Comparison of ENCODE assay signal across 18 mouse cellular contexts in the genomic region with DNA sequence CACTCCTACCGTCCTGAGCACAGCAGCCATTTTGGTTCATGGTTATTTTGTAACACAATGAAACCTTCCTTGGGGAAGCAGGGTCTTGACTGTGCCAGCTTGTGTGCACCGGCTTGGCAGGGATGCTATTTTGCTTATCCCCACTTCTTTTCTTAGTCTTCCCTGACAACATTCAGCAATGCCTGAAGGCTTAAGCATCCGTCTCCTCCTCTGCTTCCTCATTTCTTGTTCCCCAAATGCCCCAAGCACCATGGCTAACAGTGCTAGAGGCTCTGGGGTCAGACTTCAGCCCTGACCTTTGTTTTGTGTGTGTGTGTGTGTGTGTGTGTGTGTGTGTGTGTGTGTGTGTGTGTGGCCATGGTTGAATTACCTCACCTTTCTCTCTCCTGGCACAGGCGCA. TPM values are rescaled to one million over a fixed set of nuclear protein-coding genes. Genes with fewer than 3 reads are reported as not detected.
DNase-seq lines count a peak whose midpoint lies in the region; ATAC-seq lines count a peak whose summit lies in the region.
"Had no signal": no experiment of that assay in that cellular context is flagged by ENCODE, and none has a peak within 500 bp of the region (broad histone marks: within the 10 kb centered on the region; RNA-seq: fewer than 3 reads in every experiment).

No protein-coding gene starts in this region.

- no peaks in the 10 kb centered on the region for H3K36me3 ChIP-seq in hindbrain, embryonic 11.5 days (ENCODE audit: control insufficient read depth, insufficient read depth, low read length)
- H3K36me3 ChIP-seq in midbrain, embryonic 15.5 days (replicated peaks): no peaks in the 10 kb centered on the region
- H3K36me3 ChIP-seq: embryonic facial prominence, embryonic 12.5 days; heart, embryonic 12.5 days; hindbrain, embryonic 15.5 days; limb, embryonic 15.5 days; stomach, embryonic 15.5 days had no signal

- no peak overlapping the region for H3K4me3 ChIP-seq in hindbrain, embryonic 11.5 days (ENCODE audit: low read depth, low read length)
- no peak overlapping the region for H3K4me3 ChIP-seq in midbrain, embryonic 15.5 days
- H3K4me3 ChIP-seq: embryonic facial prominence, embryonic 12.5 days; heart, embryonic 12.5 days; hindbrain, embryonic 15.5 days; limb, embryonic 15.5 days; stomach, embryonic 15.5 days had no signal

- no peak overlapping the region for H3K27ac ChIP-seq in hindbrain, embryonic 11.5 days (ENCODE audit: low read depth, low read length)
- peak overlapping the region; percentile 51; the same call in 1 of the 2 replicates for H3K27ac ChIP-seq in midbrain, embryonic 15.5 days
- H3K27ac ChIP-seq: embryonic facial prominence, embryonic 12.5 days; hindbrain, embryonic 15.5 days; limb, embryonic 15.5 days; stomach, embryonic 15.5 days had no signal

- H3K9me3 ChIP-seq in hindbrain, embryonic 11.5 days (ENCODE audit: control insufficient read depth, low read length): no peaks in the 10 kb centered on the region
- H3K9me3 ChIP-seq in midbrain, embryonic 15.5 days: no peaks in the 10 kb centered on the region
- H3K9me3 ChIP-seq: embryonic facial prominence, embryonic 12.5 days; heart, embryonic 12.5 days; hindbrain, embryonic 15.5 days; limb, embryonic 15.5 days; stomach, embryonic 15.5 days had no signal

- no peaks in the 10 kb centered on the region for H3K4me1 ChIP-seq in hindbrain, embryonic 11.5 days (replicated peaks; ENCODE audit: control insufficient read depth, insufficient read depth, low read length)
- peaks cover 26% of the 10 kb centered on the region for H3K4me1 ChIP-seq in midbrain, embryonic 15.5 days
- H3K4me1 ChIP-seq: embryonic facial prominence, embryonic 12.5 days; limb, embryonic 15.5 days; stomach, embryonic 15.5 days had no signal

- H3K4me2 ChIP-seq in hindbrain, embryonic 11.5 days (replicated peaks; ENCODE audit: low read depth, low read length): no peak overlapping the region
- H3K4me2 ChIP-seq in midbrain, embryonic 15.5 days: no peak overlapping the region
- H3K4me2 ChIP-seq: embryonic facial prominence, embryonic 12.5 days; heart, embryonic 12.5 days; hindbrain, embryonic 15.5 days; limb, embryonic 15.5 days; stomach, embryonic 15.5 days had no signal

- WGBS in hindbrain, embryonic 11.5 days: 55% methylated on average over 4 of the region's 4 CpGs
- 35% methylated on average over 4 of the region's 4 CpGs for WGBS in midbrain, embryonic 15.5 days

- intact Hi-C loops in heart, postnatal 10 days (cut with DNase I): no loop called here

- peak; percentile 94 for DNase-seq in heart, adult 11 months
- no peak for DNase-seq in heart, postnatal 10 days
- peak; percentile 15 for DNase-seq in R1 (ENCODE audit: low read depth, low spot score)
- peak; percentile 7 for DNase-seq in hindbrain, embryonic 11.5 days (ENCODE audit: low spot score)
- DNase-seq in thymus, postnatal 14 days: no peak
- DNase-seq in adrenal gland, postnatal 10 days: no peak
- no peak for DNase-seq in kidney, postnatal 14 days
- DNase-seq: cerebellum, adult 11 months; cerebellum, postnatal 36 days; gastrocnemius, postnatal 36 days; lung, adult 2 months; lung, postnatal 4 days had no signal

- H3K9ac ChIP-seq in hindbrain, embryonic 11.5 days (ENCODE audit: low read depth, low read length): no peak overlapping the region
- H3K9ac ChIP-seq in midbrain, embryonic 15.5 days: no peak overlapping the region
- H3K9ac ChIP-seq: embryonic facial prominence, embryonic 12.5 days; heart, embryonic 12.5 days; hindbrain, embryonic 15.5 days; limb, embryonic 15.5 days; stomach, embryonic 15.5 days had no signal

- ATAC-seq in hindbrain, embryonic 11.5 days (ENCODE audit: low FRiP score): no peak
- no peak for ATAC-seq in midbrain, embryonic 15.5 days (replicated peaks)

- H3K27me3 ChIP-seq in hindbrain, embryonic 11.5 days (ENCODE audit: control insufficient read depth, insufficient read depth, low read length): no peaks in the 10 kb centered on the region
- no peaks in the 10 kb centered on the region for H3K27me3 ChIP-seq in midbrain, embryonic 15.5 days (replicated peaks)
- H3K27me3 ChIP-seq: embryonic facial prominence, embryonic 12.5 days; hindbrain, embryonic 15.5 days; limb, embryonic 15.5 days; stomach, embryonic 15.5 days had no signal

RNA-seq across cellular contexts. Expression of gene Tlr5, which starts 31.8 kb away (rescaled TPM):
- 1 to 10 TPM; 1.2 to 1.7 TPM for total RNA-seq in heart, postnatal 10 days (2021)
- 0.96 and 1.3 TPM in 2 replicates for polyA plus RNA-seq in hindbrain, embryonic 11.5 days (2014; fragmentation: Nextera tagmentation; extraction: Ambion mirVana)
- polyA plus RNA-seq in midbrain, embryonic 15.5 days (2015; fragmentation: Nextera tagmentation; extraction: Ambion mirVana): 0.17 and 0.45 TPM in 2 replicates
- 1 to 10 TPM; 1.6 to 2.4 TPM for total RNA-seq in adrenal gland, postnatal 10 days (2021)

Comparison
In these comparisons a context has a peak if more than half of its experiments do, and no peak if none do; other contexts are left out.
1. DNase-seq: peak in heart, adult 11 months (single experiment), R1 (single experiment) and hindbrain, embryonic 11.5 days (single experiment); none in heart, postnatal 10 days (0 of 2), thymus, postnatal 14 days (single experiment), adrenal gland, postnatal 10 days (single experiment) and kidney, postnatal 14 days (single experiment).